In genomic region chr13:117423558-117423957, GRCm38 (mm10) we compare ENCODE assay signal across 32 mouse cellular contexts.
"Had no signal": no experiment of that assay in that cellular context is flagged by ENCODE, and none has a peak within 500 bp of the region (broad histone marks: within the 10 kb centered on the region; RNA-seq: fewer than 3 reads in every experiment).

No protein-coding gene starts in this region.

- ATAC-seq: liver, embryonic 12.5 days; liver, postnatal 0 days; lung, postnatal 0 days; midbrain, embryonic 13.5 days; midbrain, embryonic 15.5 days; midbrain, embryonic 16.5 days had no signal

- H3K9ac ChIP-seq: limb, embryonic 12.5 days; limb, embryonic 13.5 days; limb, embryonic 15.5 days; liver, embryonic 12.5 days; liver, embryonic 13.5 days; liver, embryonic 14.5 days; liver, embryonic 15.5 days; liver, postnatal 0 days; lung, embryonic 14.5 days; lung, embryonic 15.5 days; midbrain, embryonic 12.5 days; midbrain, embryonic 13.5 days; midbrain, embryonic 15.5 days; neural tube, embryonic 12.5 days had no signal

- H3K27ac ChIP-seq: limb, embryonic 10.5 days; limb, embryonic 12.5 days; limb, embryonic 13.5 days; limb, embryonic 15.5 days; liver, embryonic 12.5 days; liver, embryonic 13.5 days; liver, embryonic 14.5 days; liver, embryonic 15.5 days; lung, embryonic 15.5 days; macrophage; midbrain, embryonic 10.5 days; midbrain, embryonic 12.5 days; midbrain, embryonic 13.5 days; midbrain, embryonic 15.5 days; neural tube, embryonic 12.5 days had no signal

- H3K4me3 ChIP-seq: limb, embryonic 10.5 days; limb, embryonic 12.5 days; limb, embryonic 13.5 days; limb, embryonic 15.5 days; liver, embryonic 12.5 days; liver, embryonic 13.5 days; liver, embryonic 15.5 days; lung, embryonic 15.5 days; megakaryocyte, embryonic 14.5 days; midbrain, embryonic 10.5 days; midbrain, embryonic 12.5 days; midbrain, embryonic 13.5 days; midbrain, embryonic 15.5 days; myocyte; neural tube, embryonic 12.5 days had no signal

- H3K36me3 ChIP-seq: limb, embryonic 10.5 days; limb, embryonic 12.5 days; limb, embryonic 13.5 days; limb, embryonic 15.5 days; liver, embryonic 12.5 days; liver, embryonic 13.5 days; liver, embryonic 15.5 days; lung, embryonic 15.5 days; midbrain, embryonic 10.5 days; midbrain, embryonic 12.5 days; midbrain, embryonic 13.5 days; midbrain, embryonic 15.5 days; neural tube, embryonic 12.5 days had no signal

- H3K4me1 ChIP-seq: limb, embryonic 12.5 days; limb, embryonic 13.5 days; limb, embryonic 15.5 days; liver, embryonic 12.5 days; liver, embryonic 13.5 days; liver, embryonic 15.5 days; lung, embryonic 15.5 days; megakaryocyte, embryonic 14.5 days; midbrain, embryonic 10.5 days; midbrain, embryonic 12.5 days; midbrain, embryonic 13.5 days; midbrain, embryonic 15.5 days; neural tube, embryonic 12.5 days had no signal

- H3K27me3 ChIP-seq: limb, embryonic 12.5 days; limb, embryonic 13.5 days; limb, embryonic 15.5 days; liver, embryonic 12.5 days; liver, embryonic 13.5 days; liver, embryonic 15.5 days; lung, embryonic 15.5 days; megakaryocyte, embryonic 14.5 days; midbrain, embryonic 12.5 days; midbrain, embryonic 13.5 days; midbrain, embryonic 15.5 days; neural tube, embryonic 12.5 days had no signal

- DNase-seq: left cerebral cortex, postnatal 4 days; liver; liver, embryonic 13.5 days; liver, postnatal 0 days; lung, adult 18-20 months; lung, adult 2 months; lung, embryonic 14.5 days; lung, postnatal 10 days; lung, postnatal 14 days; lung, postnatal 36 days; lung, postnatal 4 days; midbrain, embryonic 14.5 days had no signal

- H3K4me2 ChIP-seq: limb, embryonic 12.5 days; limb, embryonic 13.5 days; limb, embryonic 15.5 days; liver, embryonic 11.5 days; liver, embryonic 12.5 days; liver, embryonic 13.5 days; liver, embryonic 15.5 days; lung, embryonic 14.5 days; lung, embryonic 15.5 days; midbrain, embryonic 11.5 days; midbrain, embryonic 12.5 days; midbrain, embryonic 13.5 days; midbrain, embryonic 15.5 days; neural tube, embryonic 12.5 days had no signal

- H3K9me3 ChIP-seq: limb, embryonic 10.5 days; limb, embryonic 12.5 days; limb, embryonic 13.5 days; limb, embryonic 15.5 days; liver, embryonic 12.5 days; liver, embryonic 13.5 days; liver, embryonic 15.5 days; lung, embryonic 15.5 days; midbrain, embryonic 10.5 days; midbrain, embryonic 12.5 days; midbrain, embryonic 13.5 days; midbrain, embryonic 15.5 days; neural tube, embryonic 12.5 days had no signal
